ENCODE assay signal across 17 mouse cellular contexts in the genomic region with DNA sequence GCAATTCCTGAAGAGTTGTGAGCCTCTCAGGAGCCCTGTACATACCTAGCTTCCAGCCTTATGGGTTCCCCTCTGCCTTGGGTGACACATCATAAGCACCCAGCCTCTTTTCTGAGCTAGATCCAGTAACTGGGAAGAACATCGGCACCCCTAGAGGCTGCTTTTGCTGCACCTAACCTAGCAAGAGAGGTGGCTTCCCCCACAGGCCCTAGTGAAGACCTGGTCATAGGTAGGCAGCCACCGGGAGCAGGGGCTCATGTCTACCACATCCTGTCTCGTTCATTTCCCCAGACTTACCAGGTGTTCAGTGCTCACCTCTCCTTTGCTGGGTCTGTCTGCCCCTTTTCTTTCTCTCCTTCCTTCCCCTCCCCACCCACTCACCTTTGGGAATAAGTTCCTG. TPM values are rescaled to one million over a fixed set of nuclear protein-coding genes. Genes with fewer than 3 reads are reported as not detected.
DNase-seq lines count a peak whose midpoint lies in the region; ATAC-seq and TF ChIP-seq lines count a peak whose summit lies in the region.
"Had no signal": no experiment of that assay in that cellular context is flagged by ENCODE, and none has a peak within 500 bp of the region (broad histone marks: within the 10 kb centered on the region; RNA-seq: fewer than 3 reads in every experiment).

No protein-coding gene starts in this region.

- no peak overlapping the region for H3K9ac ChIP-seq in kidney, postnatal 0 days (ENCODE audit: low read depth, low read length)
- H3K9ac ChIP-seq: intestine, embryonic 15.5 days had no signal

- no peaks in the 10 kb centered on the region for H3K9me3 ChIP-seq in kidney, postnatal 0 days (replicated peaks; ENCODE audit: low read length)
- H3K9me3 ChIP-seq: intestine, embryonic 15.5 days had no signal

- H3K27me3 ChIP-seq in kidney, postnatal 0 days (ENCODE audit: insufficient read depth, low read length) = no peaks in the 10 kb centered on the region
- H3K27me3 ChIP-seq: intestine, embryonic 15.5 days had no signal

- no peak for DNase-seq in kidney, postnatal 0 days (ENCODE audit: low spot score)
- no peak for DNase-seq in kidney, postnatal 25 days
- DNase-seq in B cell, adult 2 months = peak; percentile 26 to 42
- DNase-seq in CD8-positive naive resting alpha-beta T cell, adult 2 months (ENCODE audit: low read depth in 2 of 2, low spot score in 2 of 2) = peak; percentile 27 to 37
- DNase-seq in naive thymus-derived CD4-positive, alpha-beta T cell, adult 2 months (ENCODE audit: low read depth) = peak; percentile 59
- no peak for DNase-seq in right cerebral cortex, adult 2 months (ENCODE audit: low spot score in 2 of 2)
- no peak for DNase-seq in heart, adult 8-10 months (ENCODE audit: low spot score)
- DNase-seq: adrenal gland, adult 8-10 months; cerebellum, postnatal 25 days; lung, adult 18-20 months had no signal

- peaks cover 16% of the 10 kb centered on the region for H3K4me1 ChIP-seq in kidney, postnatal 0 days (replicated peaks; ENCODE audit: insufficient read depth, low read length)

- WGBS in kidney, postnatal 0 days = 57% methylated on average over 3 of the region's 3 CpGs

- no peak for ATAC-seq in kidney, postnatal 0 days (replicated peaks; ENCODE audit: low FRiP score, low read depth)
- ATAC-seq in megakaryocyte, adult 5-6 weeks (ENCODE audit: poor library complexity, severe bottlenecking) = no peak
- ATAC-seq: intestine, embryonic 15.5 days had no signal

- H3K27ac ChIP-seq in kidney, postnatal 0 days = no peak overlapping the region
- H3K27ac ChIP-seq: intestine, embryonic 15.5 days had no signal

- H3K36me3 ChIP-seq in kidney, postnatal 0 days (ENCODE audit: insufficient read depth, low read length) = no peaks in the 10 kb centered on the region
- H3K36me3 ChIP-seq: intestine, embryonic 15.5 days had no signal

- H3K4me3 ChIP-seq in kidney, postnatal 0 days (replicated peaks; ENCODE audit: low read depth, low read length) = no peak overlapping the region
- H3K4me3 ChIP-seq: intestine, embryonic 15.5 days had no signal

- H3K4me2 ChIP-seq in kidney, postnatal 0 days (ENCODE audit: low read length) = no peak overlapping the region
- H3K4me2 ChIP-seq: heart, embryonic 11.5 days; intestine, embryonic 15.5 days had no signal

- TF ChIP-seq CTCF in kidney, postnatal 0 days (IDR thresholded peaks at IDR 0.05; ENCODE audit: low read depth) = peak; percentile 17; the same call in 1 of the 2 replicates

RNA-seq across cellular contexts. Expression of gene Kdm4b, which starts 4.5 kb away (rescaled TPM):
- polyA plus RNA-seq in kidney, postnatal 0 days (2015; fragmentation: Nextera tagmentation; extraction: Ambion mirVana) = 22.4 and 23.1 TPM in 2 replicates
- total RNA-seq in megakaryocyte, adult 5-6 weeks (2015) = 8.0 and 10.8 TPM in 2 replicates
- total RNA-seq in megakaryocyte, adult 5-6 weeks (2017) = 6.7 and 7.1 TPM in 2 replicates
- 10 to 100 TPM; 29.0 to 34.4 (median 32.4) TPM for total RNA-seq in heart, adult 8-10 months (2022)

RNA-seq across cellular contexts. Expression of gene Uhrf1, which starts 27.2 kb away (rescaled TPM):
- polyA plus RNA-seq in kidney, postnatal 0 days (2015; fragmentation: Nextera tagmentation; extraction: Ambion mirVana) = 54.3 and 67.3 TPM in 2 replicates
- 39.3 and 52.3 TPM in 2 replicates for total RNA-seq in megakaryocyte, adult 5-6 weeks (2015)
- 83.7 and 101 TPM in 2 replicates for total RNA-seq in megakaryocyte, adult 5-6 weeks (2017)
- total RNA-seq in heart, adult 8-10 months (2022) = 1 to 10 TPM; 1.5 to 2.6 (median 2.2) TPM

RNA-seq across cellular contexts. Expression of gene Arrdc5, which starts 30.3 kb away (rescaled TPM):
- polyA plus RNA-seq in kidney, postnatal 0 days (2015; fragmentation: Nextera tagmentation; extraction: Ambion mirVana) = not detected in 2 replicates
- not detected in 2 replicates for total RNA-seq in megakaryocyte, adult 5-6 weeks (2015)
- total RNA-seq in megakaryocyte, adult 5-6 weeks (2017) = not detected in 2 replicates
- total RNA-seq in heart, adult 8-10 months (2022) = under 1 TPM in 1 of 4 experiments, not detected in 3; 0.41 TPM
- total RNA-seq: adrenal gland, adult 8-10 months; left cerebral cortex, postnatal 36 days; megakaryocyte progenitor cell, adult 5-6 weeks had no signal
- polyA plus RNA-seq: frontal cortex, adult 2 months; heart, embryonic 11.5 days; intestine, embryonic 15.5 days; neural tube, embryonic 11.5 days had no signal

RNA-seq across cellular contexts. Expression of gene Plin3, which starts 37.7 kb away (rescaled TPM):
- 69.6 and 75.2 TPM in 2 replicates for polyA plus RNA-seq in kidney, postnatal 0 days (2015; fragmentation: Nextera tagmentation; extraction: Ambion mirVana)
- 7.1 and 9.1 TPM in 2 replicates for total RNA-seq in megakaryocyte, adult 5-6 weeks (2015)
- total RNA-seq in megakaryocyte, adult 5-6 weeks (2017) = 28.3 and 29.2 TPM in 2 replicates
- total RNA-seq in heart, adult 8-10 months (2022) = 100 to 1,000 TPM; 172 to 233 (median 219) TPM

RNA-seq across cellular contexts. Expression of gene Ticam1, which starts 53.8 kb away (rescaled TPM):
- 6.9 and 7.7 TPM in 2 replicates for polyA plus RNA-seq in kidney, postnatal 0 days (2015; fragmentation: Nextera tagmentation; extraction: Ambion mirVana)
- total RNA-seq in megakaryocyte, adult 5-6 weeks (2015) = 14.3 and 15.0 TPM in 2 replicates
- 6.0 and 6.1 TPM in 2 replicates for total RNA-seq in megakaryocyte, adult 5-6 weeks (2017)
- total RNA-seq in heart, adult 8-10 months (2022) = 1 to 10 TPM; 6.9 to 9.5 (median 8.1) TPM

Comparison
In these comparisons a context has a peak if more than half of its experiments do, and no peak if none do; other contexts are left out.
1. DNase-seq: peak in B cell, adult 2 months (2 of 2), CD8-positive naive resting alpha-beta T cell, adult 2 months (2 of 2) and naive thymus-derived CD4-positive, alpha-beta T cell, adult 2 months (single experiment); none in kidney, postnatal 0 days (single experiment), kidney, postnatal 25 days (0 of 2), right cerebral cortex, adult 2 months (0 of 2) and heart, adult 8-10 months (single experiment).
2. RNA of gene Uhrf1, which starts 27.2 kb away (total RNA-seq): 39.3 to 101 TPM in megakaryocyte, adult 5-6 weeks; 1.5 to 2.6 TPM in heart, adult 8-10 months; every median in the first group is over 10 times any median in the second.